Mouse (Mus musculus): ENCODE data around the gene Csad.

DNA sequence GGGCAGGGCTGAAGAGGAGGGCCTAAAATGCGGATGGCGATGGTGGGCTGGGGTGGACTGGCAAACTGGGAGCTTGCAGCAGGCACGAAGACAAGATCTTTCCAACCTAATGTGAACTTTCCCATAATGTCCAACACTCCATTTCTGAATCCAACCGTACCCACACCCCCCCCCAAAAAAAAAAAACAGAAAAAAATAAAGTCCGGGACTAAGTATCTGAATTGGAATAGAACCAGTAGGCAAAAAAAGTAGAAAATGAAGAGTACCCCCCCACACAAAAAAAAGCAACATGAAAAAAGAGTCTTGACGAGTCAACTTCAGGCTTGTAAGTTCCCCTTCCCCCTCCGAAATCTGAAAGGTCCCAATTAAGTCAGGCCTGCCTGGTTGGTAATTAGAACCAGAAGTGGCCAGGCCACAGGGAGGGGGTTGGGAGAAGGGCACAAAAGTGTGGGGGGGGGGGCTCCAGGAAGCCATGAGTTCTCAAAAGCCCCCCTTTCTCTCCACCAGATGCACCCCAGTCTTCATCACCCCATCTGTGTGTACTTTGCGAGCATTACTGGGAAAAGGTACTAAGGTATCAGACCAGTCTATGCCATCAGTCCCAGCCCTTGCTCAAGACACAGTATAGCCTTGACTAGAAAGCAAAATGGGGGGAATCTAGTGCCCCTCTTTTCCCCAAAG lies 43.7 kb upstream of the Csad start:
- no peak for TF ChIP-seq GATA1 (IDR thresholded peaks at IDR 0.05; ENCODE audit: low read length)
- no peak for TF ChIP-seq TAL1 (IDR thresholded peaks at IDR 0.05; ENCODE audit: low read length)
